Mouse (Mus musculus): ENCODE measurements at regions not wholly inside any gene's neighbourhood (a gene's known extent, or its start where the extent isn't known, plus 50 kb on each side); places are given as distances from the start of the nearest gene placed in this dataset.

GRCm38 (mm10) chr5:37898041-37898615 lies 73.7 kb upstream of the Msx1 start:
- no peak for DNase-seq (ENCODE audit: low spot score in 2 of 2)

GRCm38 (mm10) chr5:37897501-37897900 lies 73.1 kb upstream of the Msx1 start:
- no peak for DNase-seq (ENCODE audit: low spot score in 2 of 2)

GRCm38 (mm10) chr5:37895441-37896336 lies 71.3 kb upstream of the Msx1 start:
- no peak for DNase-seq (ENCODE audit: low spot score in 2 of 2)

- no peak for DNase-seq (ENCODE audit: low spot score in 2 of 2)
Observed at GRCm38 (mm10) chr5:37893639-37894550, 69.5 kb upstream of the Msx1 start.

GRCm38 (mm10) chr5:37890641-37891040 lies 66.3 kb upstream of the Msx1 start:
- no peak for DNase-seq (ENCODE audit: low spot score in 2 of 2)

- no peak for DNase-seq (ENCODE audit: low spot score in 2 of 2)
Observed at GRCm38 (mm10) chr5:37879668-37880380, 55.4 kb upstream of the Msx1 start.

GRCm38 (mm10) chr5:37876240-37876639 lies 51.9 kb upstream of the Msx1 start:
- DNase-seq (ENCODE audit: low spot score in 2 of 2), result no peak

- no peak for DNase-seq (ENCODE audit: low spot score in 2 of 2)
Observed at GRCm38 (mm10) chr5:37875452-37875851, 51.1 kb upstream of the Msx1 start.

- DNase-seq (ENCODE audit: low spot score in 2 of 2), result no peak
Observed at GRCm38 (mm10) chr5:37874784-37875281, 50.5 kb upstream of the Msx1 start.
